Mouse (Mus musculus): ENCODE measurements around the gene Gm33543.
A peak's percentile ranks its signal among the peaks of the same experiment; 100 is the strongest.

The Gm33543 gene

GRCm38 (mm10) chr10:95830891-95831290 lies 11.8 kb downstream of the Gm33543 start:
- no peak for DNase-seq

- no peak for DNase-seq
These were observed 13.3 kb downstream of the Gm33543 start for GRCm38 (mm10) chr10:95829471-95829870.

GRCm38 (mm10) chr10:95828374-95828773 lies 14.4 kb downstream of the Gm33543 start:
- DNase-seq, result no peak

GRCm38 (mm10) chr10:95825651-95826050 lies 17.1 kb downstream of the Gm33543 start:
- no peak for DNase-seq

GRCm38 (mm10) chr10:95818506-95818905 lies 24.2 kb downstream of the Gm33543 start:
- no peak for DNase-seq

GRCm38 (mm10) chr10:95817419-95818161 lies 25.1 kb downstream of the Gm33543 start:
- peak; percentile 34 for DNase-seq

- no peak for DNase-seq
These were observed 28.4 kb downstream of the Gm33543 start for GRCm38 (mm10) chr10:95814351-95814750.

- no peak for DNase-seq
These were observed 30.9 kb downstream of the Gm33543 start for GRCm38 (mm10) chr10:95811869-95812268.

GRCm38 (mm10) chr10:95801443-95801811 lies 41.3 kb downstream of the Gm33543 start:
- DNase-seq, result no peak

GRCm38 (mm10) chr10:95800693-95801442 lies 41.9 kb downstream of the Gm33543 start:
- DNase-seq, result no peak

- no peak for DNase-seq
These were observed 44.9 kb downstream of the Gm33543 start for GRCm38 (mm10) chr10:95797645-95798395.

- no peak for DNase-seq
These were observed 47.2 kb downstream of the Gm33543 start for GRCm38 (mm10) chr10:95795500-95795899.

GRCm38 (mm10) chr10:95794706-95795105 lies 48.0 kb downstream of the Gm33543 start:
- no peak for DNase-seq

GRCm38 (mm10) chr10:95791427-95791804 lies 51.3 kb downstream of the Gm33543 start:
- no peak for DNase-seq

GRCm38 (mm10) chr10:95790771-95791426 lies 51.8 kb downstream of the Gm33543 start:
- no peak for DNase-seq

GRCm38 (mm10) chr10:95787176-95787575 lies 55.6 kb downstream of the Gm33543 start:
- no peak for DNase-seq

GRCm38 (mm10) chr10:95784837-95785236 lies 57.9 kb downstream of the Gm33543 start:
- DNase-seq, result no peak

- DNase-seq, result no peak
These were observed 61.7 kb downstream of the Gm33543 start for GRCm38 (mm10) chr10:95780881-95781600.

- peak; percentile 60 for DNase-seq
These were observed 62.8 kb downstream of the Gm33543 start for GRCm38 (mm10) chr10:95779801-95780385.

GRCm38 (mm10) chr10:95778622-95779021 lies 64.1 kb downstream of the Gm33543 start:
- DNase-seq, result peak; percentile 36

GRCm38 (mm10) chr10:95777701-95778320 lies 64.9 kb downstream of the Gm33543 start:
- peak; percentile 49 for DNase-seq
